Mouse (Mus musculus) lung, postnatal 0 days (tissue): ENCODE measurements around the gene Mt4.

Source experiments
- CTCF ChIP-seq: IDR thresholded peaks from 2 replicates; pipeline ENCODE4 v1.5.1; 2016; ENCODE audit warnings: antibody characterized with exemption, mild to moderate bottlenecking
- EP300 ChIP-seq: IDR thresholded peaks from 2 replicates; pipeline ENCODE4 v1.6.1; 2016; ENCODE audit warnings: antibody characterized with exemption, mild to moderate bottlenecking, control low read depth

GRCm38 (mm10) chr8:94154537-94154936, 17.5 kb downstream of the Mt4 start:
- no peak for TF ChIP-seq CTCF
- no peak for TF ChIP-seq EP300
